Mouse (Mus musculus): Measurements from ENCODE around the gene Kctd17. TPM values are rescaled to one million over a fixed set of nuclear protein-coding genes. Genes with fewer than 3 reads are reported as not detected.

Gene Kctd17
- total RNA-seq, 2 experiments from 2014 or later, result 80.7 TPM

DNA sequence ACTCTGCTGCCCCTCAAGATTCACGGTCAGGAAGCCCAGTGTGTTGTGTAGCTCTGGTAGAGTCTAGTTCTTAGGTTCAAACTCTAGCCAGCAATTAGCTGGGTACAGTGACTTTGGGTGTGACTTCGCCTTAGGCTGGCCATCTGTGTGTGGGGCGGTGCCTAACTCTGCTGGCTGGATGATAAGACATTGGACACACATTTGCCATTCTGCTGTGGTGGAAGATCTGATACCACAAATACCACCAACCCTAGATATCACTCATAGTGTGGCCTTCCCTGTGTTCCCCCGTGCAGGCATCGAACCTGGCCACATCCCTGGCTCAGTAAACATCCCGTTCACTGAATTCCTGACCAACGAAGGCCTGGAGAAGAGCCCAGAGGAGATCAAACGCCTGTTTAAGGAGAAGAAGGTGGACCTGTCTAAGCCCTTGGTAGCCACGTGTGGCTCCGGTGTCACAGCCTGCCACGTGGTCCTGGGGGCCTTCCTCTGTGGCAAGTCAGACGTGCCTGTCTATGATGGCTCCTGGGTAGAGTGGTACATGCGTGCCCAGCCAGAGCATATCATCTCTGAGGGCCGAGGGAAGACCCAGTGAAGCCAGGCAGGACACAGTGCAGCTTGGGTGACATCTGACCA is 15.2 kb upstream of the Kctd17 start:
- DNase-seq, result no peak
- intact Hi-C loops (cut with DNase I), result no loop called here

DNA sequence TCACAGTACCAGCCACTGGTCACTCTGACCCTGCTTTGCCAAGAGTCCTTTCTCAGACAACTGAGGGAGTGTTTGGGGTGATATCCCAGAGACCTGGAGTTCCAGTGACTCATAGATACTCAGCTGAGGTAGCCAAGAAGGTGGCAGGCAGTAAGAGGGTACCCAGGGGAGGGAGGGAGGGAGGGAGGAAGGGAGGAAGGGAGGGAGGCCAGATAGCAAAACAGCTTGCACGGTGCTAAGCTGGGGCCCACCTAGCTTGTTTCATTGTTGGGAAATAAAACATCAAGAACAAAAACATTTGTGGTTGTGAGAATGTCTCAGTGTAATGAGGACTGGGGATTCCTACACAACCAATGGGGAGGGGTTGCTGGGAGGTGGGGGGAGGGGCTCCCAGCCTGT is 14.6 kb upstream of the Kctd17 start:
- DNase-seq, result no peak
- intact Hi-C loops (cut with DNase I), result no loop called here

GRCm38 (mm10) chr15:78414157-78414556 is 14.2 kb upstream of the Kctd17 start:
- no peak for DNase-seq
- intact Hi-C loops (cut with DNase I), result no loop called here

- intact Hi-C loops (cut with DNase I), result no loop called here
- DNase-seq, result no peak
Measured at GRCm38 (mm10) chr15:78416937-78417336, 11.4 kb upstream of the Kctd17 start.

GRCm38 (mm10) chr15:78420395-78420794 is 8.0 kb upstream of the Kctd17 start:
- no peak for DNase-seq
- intact Hi-C loops (cut with DNase I), result loop anchor here (5.0 kb wide), 1 partner anchor 243 kb away; no protein-coding TSS in a partner anchor

GRCm38 (mm10) chr15:78422046-78422956 is 6.1 kb upstream of the Kctd17 start:
- intact Hi-C loops (cut with DNase I), result loop anchor here (1.0 to 5.0 kb wide), 2 partner anchors 67 to 245 kb away; no protein-coding TSS in a partner anchor

DNA sequence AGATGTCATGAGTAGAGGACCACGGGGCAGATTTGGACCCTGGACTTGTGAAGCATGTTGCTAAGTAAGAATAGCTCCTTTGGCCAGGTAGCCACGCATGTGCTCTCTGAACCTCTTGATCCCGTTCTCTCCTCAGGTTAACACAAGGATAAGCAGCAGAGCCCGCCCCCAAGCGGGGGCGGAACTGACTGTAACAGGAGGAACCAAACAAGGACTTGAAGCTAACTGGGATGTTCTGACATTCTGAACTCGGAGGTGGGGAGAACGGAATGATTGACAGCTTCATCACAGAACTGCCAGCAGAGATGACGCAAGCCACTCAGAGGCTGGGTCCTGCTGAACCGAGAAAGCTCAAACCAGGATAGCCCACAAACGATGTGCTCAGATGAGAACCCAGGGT is 3.9 kb upstream of the Kctd17 start:
- intact Hi-C loops (cut with DNase I), result loop anchor here (5.0 kb wide), 1 partner anchor 247 kb away; no protein-coding TSS in a partner anchor

More at GRCm38 (mm10) chr15:78422046-78422956, 6.1 kb upstream of the Kctd17 start:
- DNase-seq, result peak; percentile 82 to 89

GRCm38 (mm10) chr15:78425230-78425629 is 3.1 kb upstream of the Kctd17 start:
- no peak for DNase-seq
- intact Hi-C loops (cut with DNase I), result no loop called here

More for the DNA sequence above, 3.9 kb upstream of the Kctd17 start:
- DNase-seq, result no peak

DNA sequence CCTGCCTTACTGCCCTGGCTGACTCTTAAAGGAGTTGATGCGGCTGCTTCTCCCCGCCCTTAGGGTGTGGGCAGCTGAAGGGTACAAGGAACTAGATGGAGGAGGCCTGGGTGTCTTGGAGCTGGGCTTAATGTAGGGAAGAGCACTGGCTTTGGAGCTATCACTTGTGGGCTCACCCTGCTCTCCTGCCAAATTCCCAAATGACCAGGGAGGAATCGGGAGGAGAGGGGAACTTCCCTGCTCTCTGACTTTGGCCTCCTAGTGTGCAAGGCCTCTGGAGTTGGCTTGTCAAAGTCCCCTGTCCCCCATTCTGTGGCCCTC is 735 bp downstream of the Kctd17 start:
- intact Hi-C loops (cut with DNase I), result loop anchor here (2.0 kb wide), 1 partner anchor 22 kb away; the partner anchor contains the start of gene Mpst
- DNase-seq, result no peak

- intact Hi-C loops (cut with DNase I), result loop anchor here (2.0 to 5.0 kb wide), 2 partner anchors 23 to 173 kb away; partner anchors contain the start of gene Mpst
- peak; percentile 47 to 57 for DNase-seq
Measured at GRCm38 (mm10) chr15:78429871-78430622, 1.7 kb downstream of the Kctd17 start.

DNA sequence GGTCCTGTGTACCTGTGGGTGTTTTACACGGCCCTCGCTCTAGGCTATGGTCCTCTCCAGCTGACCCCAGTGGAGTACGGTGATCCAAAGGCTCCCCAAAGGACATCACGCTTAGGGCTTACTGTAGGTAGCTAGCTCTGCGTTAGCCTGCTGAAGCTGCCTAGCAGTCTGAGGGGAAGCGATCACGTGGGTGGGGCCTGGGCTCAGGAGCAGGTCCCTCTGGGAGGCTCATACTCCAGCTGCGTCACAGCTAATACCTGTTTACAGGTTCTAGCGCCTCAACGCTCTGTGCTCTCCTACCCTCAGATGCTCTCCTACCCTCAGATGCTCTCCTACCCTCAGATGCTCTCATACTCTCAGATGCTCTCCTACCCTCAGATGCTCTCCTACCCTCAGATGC is 2.5 kb downstream of the Kctd17 start:
- intact Hi-C loops (cut with DNase I), result loop anchor here (5.0 kb wide), 1 partner anchor 174 kb away; no protein-coding TSS in a partner anchor
- no peak for DNase-seq

- intact Hi-C loops (cut with DNase I), result loop anchor here (5.0 kb wide), 1 partner anchor 174 kb away; no protein-coding TSS in a partner anchor
- DNase-seq, result no peak
Measured at GRCm38 (mm10) chr15:78431541-78432121, 3.3 kb downstream of the Kctd17 start.

DNA sequence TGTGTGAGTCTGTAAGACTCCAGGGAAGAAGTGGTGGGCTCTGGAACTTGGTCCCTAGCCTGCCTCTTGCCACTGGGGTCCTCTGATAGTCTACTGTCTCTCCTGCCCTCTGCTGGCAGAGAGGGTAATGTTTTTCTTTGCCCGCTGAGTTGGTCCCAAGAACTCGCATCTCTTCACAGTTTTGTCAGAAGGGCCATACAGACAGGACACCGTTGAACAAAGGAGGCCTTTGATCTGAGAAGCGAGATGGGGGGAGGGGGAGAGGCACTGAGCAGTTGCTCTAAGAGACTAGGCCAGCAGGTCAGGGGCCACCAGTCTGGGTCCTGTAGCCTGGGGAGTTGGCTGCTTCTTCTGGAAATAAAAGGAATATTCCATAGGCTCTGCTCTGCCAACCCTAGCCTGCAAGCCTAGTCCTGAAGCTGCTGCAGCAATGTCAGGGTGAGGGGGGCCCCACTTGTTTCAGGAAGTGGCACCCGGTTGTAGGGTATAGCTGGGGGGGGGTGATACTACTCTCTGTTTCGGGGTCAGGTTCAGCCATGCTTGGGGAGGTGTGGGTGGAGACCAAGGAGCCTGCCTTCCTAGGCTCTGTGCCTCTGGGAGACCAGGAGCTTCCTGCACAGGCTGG is 6.6 kb downstream of the Kctd17 start:
- intact Hi-C loops (cut with DNase I), result loop anchor here (5.0 kb wide), 1 partner anchor 178 kb away; no protein-coding TSS in a partner anchor
- DNase-seq, result peak; percentile 47 to 63

DNA sequence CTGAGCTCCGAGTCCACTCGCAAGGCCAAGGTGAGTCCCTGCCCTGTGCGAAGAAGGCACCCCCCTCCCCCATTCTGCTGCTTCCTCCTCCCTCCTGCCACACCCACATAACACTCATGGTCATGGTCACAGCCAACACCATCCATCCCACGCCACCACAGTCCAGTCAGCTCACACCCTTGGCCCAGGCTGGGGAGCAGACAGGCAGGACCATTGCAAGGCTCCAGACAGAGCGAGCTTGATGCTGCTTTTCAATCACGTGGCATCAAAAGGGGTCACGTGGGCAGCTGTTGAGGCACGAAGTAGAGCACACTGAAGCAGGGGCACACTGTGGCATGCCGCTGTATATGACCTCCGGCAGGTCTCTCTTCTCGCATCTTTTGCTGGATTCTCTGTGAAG is 7.3 kb downstream of the Kctd17 start:
- no peak for DNase-seq
- intact Hi-C loops (cut with DNase I), result no loop called here

DNA sequence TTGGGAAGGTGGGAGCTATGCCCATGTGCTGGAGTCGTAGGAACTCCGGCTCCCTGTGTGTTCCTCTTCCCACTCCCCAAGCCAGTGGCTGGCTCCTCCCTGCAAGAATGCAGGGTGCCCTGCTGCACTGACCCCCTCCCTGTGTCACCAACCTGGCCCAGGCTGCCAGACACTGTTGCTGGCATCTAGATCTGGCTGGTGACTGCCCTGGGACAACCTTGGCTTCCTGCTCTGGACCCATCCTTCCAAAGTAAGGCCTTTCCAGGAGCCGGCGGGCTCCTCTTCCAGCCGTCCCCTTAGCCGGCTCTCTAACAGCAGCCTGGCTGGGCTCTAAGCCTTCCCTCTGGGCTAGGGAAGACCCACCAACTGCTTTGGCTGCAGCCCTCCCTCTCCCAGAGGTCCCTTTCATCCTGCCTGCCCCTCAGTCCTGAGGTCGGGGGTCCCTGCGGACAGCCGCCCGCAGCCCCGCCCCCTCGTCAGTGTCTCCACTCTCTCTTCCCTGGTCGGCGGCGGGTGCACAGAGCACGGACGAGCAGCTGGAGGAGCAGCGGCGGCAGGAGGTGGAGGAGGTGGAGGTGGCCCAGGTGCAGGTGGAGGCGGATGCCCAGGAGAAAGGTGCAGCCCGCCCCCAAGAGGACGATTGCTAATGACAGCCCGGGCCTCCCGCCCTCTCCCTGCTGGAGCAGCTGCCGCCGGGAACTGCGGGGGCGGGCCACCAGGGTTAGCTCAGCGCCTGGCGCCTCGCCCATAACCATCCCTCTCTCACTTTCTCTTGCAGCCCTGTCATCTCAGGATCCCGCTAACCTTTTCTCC is 8.2 kb downstream of the Kctd17 start:
- intact Hi-C loops (cut with DNase I), result no loop called here
- peak; percentile 91 for DNase-seq

DNA sequence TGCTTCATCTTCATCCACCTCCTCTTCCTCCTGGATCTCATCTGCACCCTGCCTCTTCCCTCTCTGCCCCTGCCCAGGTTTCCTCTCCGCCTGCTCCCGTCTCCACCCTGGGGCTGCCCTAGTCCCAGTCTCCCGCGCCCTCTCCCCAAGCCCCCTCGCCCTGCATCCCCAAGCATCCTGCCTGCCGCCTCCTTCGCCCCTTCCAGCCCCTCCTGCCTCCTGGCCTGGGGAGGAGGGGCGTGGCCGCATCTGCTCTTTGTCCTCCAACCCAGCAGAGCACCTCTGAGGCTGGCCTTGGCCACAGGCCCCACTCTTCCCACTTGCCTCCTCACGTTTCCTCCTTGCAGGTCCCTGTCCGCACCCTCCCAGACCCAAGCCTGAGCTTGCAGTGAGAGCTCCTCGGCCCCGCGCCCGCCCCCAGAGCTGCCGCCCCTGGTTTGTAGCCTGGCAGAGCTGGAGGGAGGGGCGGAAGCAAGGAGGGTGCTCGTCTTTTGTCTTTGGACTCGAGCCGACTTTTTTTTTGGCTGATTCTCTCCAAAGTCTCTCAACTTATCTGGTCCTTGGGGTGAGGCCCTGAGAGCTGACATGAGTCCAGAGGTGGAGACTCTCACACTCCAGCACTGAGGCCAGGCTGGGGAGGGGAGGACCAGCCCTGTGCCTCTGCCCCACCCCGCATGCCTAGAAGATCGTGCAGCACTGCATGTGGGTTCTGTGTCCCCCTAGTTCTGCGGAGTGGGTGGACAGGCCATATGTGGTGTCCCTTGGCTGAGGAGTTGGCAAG is 9.1 kb downstream of the Kctd17 start:
- DNase-seq, result peak; percentile 81 to 82
- intact Hi-C loops (cut with DNase I), result no loop called here

- intact Hi-C loops (cut with DNase I), result no loop called here
- DNase-seq, result no peak
Measured at GRCm38 (mm10) chr15:78438018-78438394, 9.6 kb downstream of the Kctd17 start.

- intact Hi-C loops (cut with DNase I), result no loop called here
Measured at GRCm38 (mm10) chr15:78438505-78438904, 10.1 kb downstream of the Kctd17 start.

More at GRCm38 (mm10) chr15:78438505-78438904, 10.1 kb downstream of the Kctd17 start:
- DNase-seq, result no peak

Data from heart, postnatal 10 days (tissue).